Mouse (Mus musculus): Measurements from ENCODE around the gene Sft2d2. TPM values are rescaled to one million over a fixed set of nuclear protein-coding genes. Genes with fewer than 3 reads are reported as not detected.

Gene Sft2d2
- total RNA-seq, 2 experiments from 2014 or later = 14.0 to 15.0 TPM

- DNase-seq (ENCODE audit: low spot score in 2 of 2) = no peak
Observed at GRCm38 (mm10) chr1:165191611-165192010, 2.6 kb downstream of the Sft2d2 start.

GRCm38 (mm10) chr1:165190571-165191273 lies 3.5 kb downstream of the Sft2d2 start:
- no peak for DNase-seq (ENCODE audit: low spot score in 2 of 2)

DNA sequence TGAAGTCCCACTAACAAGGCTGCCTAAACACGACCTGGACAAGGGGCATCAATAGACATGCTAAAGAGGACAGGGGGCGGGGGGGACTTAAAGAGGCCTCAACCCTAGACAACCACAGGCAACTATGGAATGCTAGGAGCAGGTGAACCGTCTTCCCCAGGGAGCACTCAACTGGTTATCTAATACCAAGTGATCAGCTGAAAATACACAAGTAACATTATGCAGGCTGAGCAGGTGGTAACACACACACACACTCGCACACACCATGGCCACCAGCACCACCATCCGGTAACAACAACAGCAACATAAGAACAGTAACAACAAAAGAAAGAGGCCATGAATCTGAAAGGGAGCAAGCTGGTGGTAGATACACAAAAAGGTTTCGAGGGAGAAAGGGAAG lies 4.2 kb downstream of the Sft2d2 start:
- DNase-seq (ENCODE audit: low spot score in 2 of 2) = no peak

- no peak for DNase-seq (ENCODE audit: low spot score in 2 of 2)
Observed at GRCm38 (mm10) chr1:165188806-165189580, 5.2 kb downstream of the Sft2d2 start.

DNA sequence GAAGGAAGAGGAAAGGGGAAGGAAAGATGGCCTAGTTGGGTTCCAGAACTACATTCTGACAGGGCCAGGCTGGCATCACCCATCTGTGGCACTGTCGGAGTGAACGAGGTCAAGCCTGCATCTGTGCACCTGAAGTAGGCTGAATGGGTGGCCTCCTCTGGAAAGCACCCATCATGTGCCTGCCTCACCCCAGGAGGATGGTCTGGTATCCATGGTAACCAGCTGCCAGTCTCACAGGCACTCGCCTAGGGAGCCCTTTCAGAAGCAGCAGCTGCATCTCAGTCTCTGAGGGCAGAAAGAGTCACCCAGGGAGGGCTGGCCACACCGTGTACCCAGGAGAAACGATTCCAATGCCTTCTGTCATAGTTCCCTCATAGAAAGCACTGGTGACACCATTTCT lies 6.9 kb downstream of the Sft2d2 start:
- DNase-seq (ENCODE audit: low spot score in 2 of 2) = no peak

GRCm38 (mm10) chr1:165186491-165186890 lies 7.7 kb downstream of the Sft2d2 start:
- no peak for DNase-seq (ENCODE audit: low spot score in 2 of 2)

GRCm38 (mm10) chr1:165185116-165185515 lies 9.1 kb downstream of the Sft2d2 start:
- no peak for DNase-seq (ENCODE audit: low spot score in 2 of 2)

DNA sequence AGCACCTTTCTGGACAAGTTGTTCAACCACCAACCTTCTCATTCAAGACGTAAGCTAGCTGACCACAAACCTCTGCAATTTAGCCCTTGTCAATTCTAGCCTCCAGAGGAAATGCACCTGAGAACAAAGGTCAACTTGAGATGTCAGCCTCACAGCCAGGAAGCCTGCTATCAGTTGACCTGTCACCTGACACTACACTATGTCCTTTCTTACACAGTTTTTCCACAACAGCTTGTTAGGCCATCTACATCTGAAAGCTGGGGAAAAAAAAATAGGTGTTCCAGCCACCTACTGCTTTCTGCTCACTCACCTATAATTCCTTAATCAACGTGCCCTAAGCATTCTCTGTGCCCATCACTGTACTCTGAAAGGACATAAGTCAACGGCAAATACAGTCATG lies 10.1 kb downstream of the Sft2d2 start:
- DNase-seq (ENCODE audit: low spot score in 2 of 2) = no peak

DNA sequence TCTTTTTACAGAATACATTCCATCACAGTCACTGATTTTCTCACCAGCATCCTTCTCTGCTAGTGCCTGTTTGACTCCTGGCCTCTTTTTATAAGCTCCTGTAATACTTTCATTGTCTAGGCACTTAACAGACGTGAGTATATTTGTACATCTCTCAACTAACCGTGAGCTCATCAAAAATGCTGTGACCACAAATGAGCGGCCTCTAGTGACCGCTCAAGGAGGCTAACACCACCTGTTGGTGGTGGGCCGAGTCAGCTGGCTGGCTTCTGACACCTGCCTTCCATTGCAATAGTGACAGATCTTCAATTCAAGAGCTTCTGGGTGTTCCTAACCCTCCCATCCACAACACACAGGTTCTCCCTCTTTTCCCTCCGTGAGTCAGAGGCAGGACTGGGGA lies 10.8 kb downstream of the Sft2d2 start:
- no peak for DNase-seq (ENCODE audit: low spot score in 2 of 2)

- no peak for DNase-seq (ENCODE audit: low spot score in 2 of 2)
Observed at GRCm38 (mm10) chr1:165179321-165179720, 14.9 kb downstream of the Sft2d2 start.

DNA sequence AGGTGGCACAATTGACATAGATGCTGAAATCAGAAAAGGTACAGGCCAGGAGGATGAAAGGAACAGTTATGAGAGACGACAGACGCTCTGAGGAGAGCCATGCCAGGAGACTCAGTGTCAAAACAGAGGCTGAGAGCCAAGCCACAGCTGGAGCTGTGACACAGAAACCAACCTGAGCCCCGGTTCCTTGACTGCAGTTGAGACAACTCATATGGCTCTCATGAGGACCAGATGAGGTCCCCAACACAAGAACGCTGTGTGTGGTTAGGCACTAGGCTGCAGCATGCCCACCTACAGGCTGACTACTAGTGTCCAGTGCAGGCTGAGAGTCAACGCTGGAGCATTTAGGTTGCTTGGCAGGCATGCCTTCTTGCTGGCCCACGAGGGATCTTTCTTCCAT lies 16.2 kb downstream of the Sft2d2 start:
- no peak for DNase-seq (ENCODE audit: low spot score in 2 of 2)

- no peak for DNase-seq (ENCODE audit: low spot score in 2 of 2)
Observed at GRCm38 (mm10) chr1:165174059-165174616, 20.1 kb downstream of the Sft2d2 start.

- DNase-seq (ENCODE audit: low spot score in 2 of 2) = no peak
Observed at GRCm38 (mm10) chr1:165171277-165171676, 23.0 kb downstream of the Sft2d2 start.

DNA sequence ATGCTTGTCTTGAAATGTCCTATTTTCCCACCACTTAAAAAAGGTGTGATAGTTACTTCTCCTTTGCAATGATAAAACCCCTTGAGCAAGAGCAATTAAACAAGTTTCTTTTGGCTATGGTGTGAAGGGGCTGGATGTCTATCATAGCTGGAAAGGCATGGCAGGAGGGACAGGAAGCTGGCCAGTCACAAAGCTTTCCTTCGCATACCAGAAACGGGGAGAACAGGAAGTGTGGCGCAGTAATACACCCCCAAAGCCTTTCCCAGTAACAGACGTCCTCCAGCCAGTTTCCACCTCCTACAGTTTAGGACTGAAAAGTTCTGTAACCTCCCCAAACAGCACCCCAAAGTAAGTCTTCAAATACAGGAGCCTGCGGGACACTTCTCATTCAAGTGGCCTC lies 24.1 kb downstream of the Sft2d2 start:
- DNase-seq (ENCODE audit: low spot score in 2 of 2) = no peak

- no peak for DNase-seq (ENCODE audit: low spot score in 2 of 2)
Observed at GRCm38 (mm10) chr1:165169462-165169861, 24.8 kb downstream of the Sft2d2 start.

DNA sequence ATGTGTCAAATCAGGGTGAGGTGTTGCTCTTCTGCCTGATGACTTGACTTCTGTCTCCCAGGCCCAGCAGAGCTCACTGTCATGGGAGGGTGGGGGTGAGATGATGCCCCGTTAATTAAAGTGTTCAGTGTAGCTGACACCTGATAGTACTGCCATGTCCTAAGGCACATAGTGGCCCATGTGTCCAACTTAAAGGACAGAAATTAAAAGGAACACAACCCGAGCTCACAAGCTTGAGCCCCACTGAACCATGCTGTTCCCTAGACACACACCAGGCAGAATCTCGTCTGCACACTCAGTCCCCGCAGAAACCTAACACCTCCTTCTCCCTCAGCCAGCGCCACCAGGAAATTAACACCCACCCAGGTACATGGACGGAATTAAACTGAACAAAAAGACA lies 29.3 kb downstream of the Sft2d2 start:
- no peak for DNase-seq (ENCODE audit: low spot score in 2 of 2)

DNA sequence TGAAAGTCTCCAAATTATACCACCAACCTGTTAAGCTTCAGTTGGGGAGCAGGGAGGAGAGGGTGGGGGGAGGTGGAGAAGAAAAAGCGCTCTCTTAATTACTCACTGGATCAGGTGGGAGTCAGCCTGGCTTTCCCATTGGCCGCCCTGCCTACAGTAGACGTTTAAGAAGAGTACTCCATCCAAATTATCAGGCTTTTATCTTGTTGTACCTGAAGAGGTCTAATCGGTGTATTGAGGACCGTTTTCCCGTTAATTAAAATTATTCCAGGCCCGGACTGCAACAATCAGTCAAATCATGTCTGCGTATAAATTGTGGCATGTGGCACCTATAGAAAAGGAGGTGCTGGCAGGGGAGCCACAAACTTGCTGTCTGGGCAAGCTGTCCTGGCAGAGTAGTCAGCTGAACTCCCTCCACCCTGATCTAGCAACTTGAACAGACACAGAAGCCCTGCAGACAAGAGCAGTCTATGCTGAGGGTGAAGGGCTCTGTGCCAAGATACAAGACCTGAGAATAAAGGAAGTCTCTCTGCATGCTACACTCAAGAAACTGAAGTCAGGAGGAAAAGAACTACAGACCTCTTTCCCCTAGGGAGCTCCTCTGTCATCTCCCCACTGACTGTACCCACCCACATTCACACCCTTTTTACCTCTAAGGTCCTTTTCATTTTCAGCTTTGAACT lies 33.4 kb downstream of the Sft2d2 start, which contains the start of gene Tbx19:
TSS of gene Tbx19 (minus strand) at position 51 of the 683 bp plus-strand sequence.
- no peak for DNase-seq (ENCODE audit: low spot score in 2 of 2)

GRCm38 (mm10) chr1:165158841-165159240 lies 35.4 kb downstream of the Sft2d2 start:
- no peak for DNase-seq (ENCODE audit: low spot score in 2 of 2)

DNA sequence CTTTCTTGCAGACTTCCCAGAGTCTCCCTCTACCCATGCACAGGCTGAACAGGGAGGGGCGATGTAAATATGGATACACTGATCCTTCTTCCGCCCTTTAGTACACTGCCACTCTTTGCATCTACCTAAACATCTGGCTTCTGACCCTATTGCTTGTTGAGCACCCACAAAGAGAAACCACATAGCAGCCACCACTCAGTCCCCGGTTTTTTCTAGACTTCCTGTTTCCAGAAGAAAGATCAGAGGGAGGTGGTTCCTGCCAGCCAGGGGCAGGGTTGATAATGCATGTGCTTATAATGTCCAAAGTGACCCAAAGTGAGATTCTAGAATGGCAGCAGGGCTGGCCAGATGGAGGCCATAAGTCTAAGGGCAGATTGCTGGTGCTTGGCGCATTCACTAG lies 40.1 kb downstream of the Sft2d2 start:
- no peak for DNase-seq (ENCODE audit: low spot score in 2 of 2)

GRCm38 (mm10) chr1:165151216-165151615 lies 43.0 kb downstream of the Sft2d2 start:
- DNase-seq (ENCODE audit: low spot score in 2 of 2) = no peak

GRCm38 (mm10) chr1:165142343-165142916 lies 51.8 kb downstream of the Sft2d2 start:
- DNase-seq (ENCODE audit: low spot score in 2 of 2) = no peak

All from gastrocnemius, postnatal 4 days (tissue).